Mouse (Mus musculus) colon, adult 2 months (tissue): Measurements from ENCODE around the gene Scgb2b7. TPM values are rescaled to one million over a fixed set of nuclear protein-coding genes. Genes with fewer than 3 reads are reported as not detected.

ENCODE experiments used
- polyA plus RNA-seq: library from polyadenylated mRNA; depleted of rRNA; stranded (reverse); fragments of >200 nt; gene quantifications from 2 replicates; pipeline ENCODE4 v1.2.3, GENCODE M21; 2012; rRNA removed

Scgb2b7 gene
- polyA plus RNA-seq: not detected in 2 replicates

DNA sequence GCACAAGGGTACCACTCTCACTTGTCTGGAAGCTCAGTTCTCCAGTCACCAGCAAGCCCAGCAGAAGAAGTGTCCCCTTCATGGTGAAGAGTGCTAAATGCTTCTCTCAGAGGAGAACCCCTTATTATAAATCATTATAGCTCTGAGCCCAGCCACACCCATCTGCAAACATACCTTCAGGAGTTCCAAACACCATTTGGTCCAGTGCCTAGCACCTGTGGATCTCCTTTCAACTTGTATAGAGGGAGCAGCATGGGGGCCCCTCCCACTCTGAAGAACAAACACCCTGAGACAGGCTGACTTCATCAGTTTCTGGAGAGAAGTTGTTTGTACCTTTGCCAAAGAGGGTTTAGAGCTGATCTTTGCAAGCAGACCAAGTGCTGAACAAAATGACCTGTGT lies at the start of gene Scgb2b7:
Gene Scgb2b7, minus strand, starts transcription at position 101 of the 400 bp plus-strand sequence.

GRCm38 (mm10) chr7:31712365-31712764 lies 6.8 kb upstream of the Scgb2b7 start, which contains the start of gene Scgb1b7:
Scgb1b7 (plus strand) TSS chr7:31712665.

Other genes with a start within 250 kb of the Scgb2b7 start
- gene Scgb1b7, start 6.9 kb upstream of the Scgb2b7 start, polyA plus RNA-seq: not detected in 2 replicates